Mouse (Mus musculus): ENCODE measurements at regions not wholly inside any gene's neighbourhood (a gene's known extent, or its start where the extent isn't known, plus 50 kb on each side); places are given as distances from the start of the nearest gene placed in this dataset.
A peak's percentile ranks its signal among the peaks of the same experiment; 100 is the strongest.

GRCm38 (mm10) chr6:101684390-101684789, 306.7 kb upstream of the Pdzrn3 start:
- TF ChIP-seq CTCF (IDR thresholded peaks at IDR 0.05; ENCODE audit: borderline replicate concordance, extremely low read depth, insufficient read depth, insufficient read length) (peak; percentile 32; the same call in 1 of the 2 replicates), POLR2A (IDR thresholded peaks at IDR 0.05; ENCODE audit: borderline replicate concordance, extremely low read depth, insufficient read depth, insufficient read length, poor library complexity, severe bottlenecking) (no peak)
